Mouse (Mus musculus): Measurements from ENCODE around the gene Hoxb1. TPM values are rescaled to one million over a fixed set of nuclear protein-coding genes. Genes with fewer than 3 reads are reported as not detected.

Hoxb1 gene
- total and polyA plus RNA-seq, 2 experiments from 2014 or later: not detected

DNA sequence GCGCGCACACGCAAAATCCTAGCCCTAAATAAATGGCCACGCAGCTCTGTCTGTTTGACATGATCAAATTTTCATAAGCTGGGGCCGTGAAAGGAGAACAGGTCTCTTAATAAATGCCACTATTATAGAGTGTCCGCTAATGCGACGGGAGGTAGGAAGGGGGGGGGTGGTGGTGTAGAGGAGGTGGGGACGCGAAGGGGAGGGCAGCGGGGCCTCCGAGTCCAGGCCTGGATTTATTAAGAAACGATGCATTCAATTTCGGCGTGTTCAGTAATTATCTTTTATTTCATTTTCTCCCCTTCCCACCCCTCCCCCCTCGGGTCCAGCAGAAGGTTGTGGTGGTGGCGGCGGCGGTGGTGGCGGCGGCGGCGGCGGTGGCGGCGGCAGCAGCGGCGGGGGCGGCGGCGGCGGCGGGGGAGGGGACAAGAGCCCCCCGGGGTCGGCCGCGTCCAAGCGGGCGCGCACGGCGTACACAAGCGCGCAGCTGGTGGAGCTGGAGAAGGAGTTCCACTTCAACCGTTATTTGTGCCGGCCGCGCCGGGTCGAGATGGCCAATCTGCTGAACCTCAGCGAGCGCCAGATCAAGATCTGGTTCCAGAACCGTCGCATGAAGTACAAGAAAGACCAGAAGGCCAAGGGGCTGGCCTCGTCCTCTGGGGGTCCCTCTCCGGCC, 20.2 kb upstream of the Hoxb1 start:
- DNase-seq: no peak

DNA sequence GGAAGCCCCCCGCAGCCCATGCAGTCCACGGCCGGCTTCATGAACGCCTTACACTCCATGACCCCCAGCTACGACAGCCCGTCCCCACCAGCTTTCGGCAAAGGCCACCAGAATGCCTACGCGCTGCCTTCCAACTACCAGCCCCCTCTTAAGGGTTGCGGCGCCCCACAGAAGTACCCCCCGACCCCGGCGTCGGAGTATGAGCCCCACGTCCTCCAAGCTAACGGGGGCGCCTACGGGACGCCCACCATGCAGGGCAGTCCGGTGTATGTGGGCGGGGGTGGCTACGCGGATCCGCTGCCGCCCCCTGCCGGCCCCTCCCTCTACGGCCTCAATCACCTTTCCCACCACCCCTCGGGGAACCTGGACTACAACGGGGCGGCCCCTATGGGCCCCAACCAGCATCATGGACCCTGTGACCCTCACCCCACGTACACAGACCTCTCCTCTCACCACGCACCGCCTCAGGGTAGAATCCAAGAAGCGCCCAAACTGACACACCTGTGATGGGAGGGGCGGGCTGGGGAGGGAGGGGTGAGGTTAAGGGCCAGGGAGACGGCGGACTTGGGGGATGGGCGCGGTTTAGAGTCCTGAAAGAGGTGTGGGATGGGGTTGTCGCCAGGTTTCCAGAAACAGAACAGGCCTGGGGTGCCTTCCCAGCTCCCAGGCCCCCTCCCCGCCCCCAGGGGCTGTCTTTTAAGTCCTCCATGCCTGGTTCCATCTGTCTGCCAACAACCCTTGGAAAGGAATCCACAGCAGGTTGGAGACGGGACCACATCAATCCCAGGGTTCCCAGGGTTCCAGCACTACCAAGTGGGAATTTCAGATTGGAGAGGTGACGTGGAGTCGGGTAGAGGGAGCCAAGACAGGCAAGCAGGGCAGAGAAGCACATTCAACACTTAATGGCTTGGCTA, 19.4 kb upstream of the Hoxb1 start:
- H3K4me3 ChIP-seq (ENCODE audit: low read depth, low read length): no peak overlapping the region
- H3K27ac ChIP-seq (ENCODE audit: low read depth, low read length): no peak overlapping the region

More for the DNA sequence above, 20.2 kb upstream of the Hoxb1 start:
- H3K4me2 ChIP-seq (ENCODE audit: low read depth): no peak overlapping the region
- WGBS: under 1% methylated on average over 39 of the region's 56 CpGs
- no peak overlapping the region for H3K9ac ChIP-seq
- no peak overlapping the region for H3K4me3 ChIP-seq (ENCODE audit: low read depth, low read length)
- no peaks in the 10 kb centered on the region for H3K36me3 ChIP-seq (ENCODE audit: insufficient read depth)
- H3K27me3 ChIP-seq (ENCODE audit: insufficient read depth, low read length): peaks cover 91% of the 10 kb centered on the region
- no peak for ATAC-seq
- TF ChIP-seq CTCF (IDR thresholded peaks at IDR 0.05; ENCODE audit: low read depth): no peak
- no peaks in the 10 kb centered on the region for H3K9me3 ChIP-seq (ENCODE audit: low read length)
- H3K27ac ChIP-seq (ENCODE audit: low read depth, low read length): no peak overlapping the region
- H3K4me1 ChIP-seq (ENCODE audit: insufficient read depth): no peaks in the 10 kb centered on the region

DNA sequence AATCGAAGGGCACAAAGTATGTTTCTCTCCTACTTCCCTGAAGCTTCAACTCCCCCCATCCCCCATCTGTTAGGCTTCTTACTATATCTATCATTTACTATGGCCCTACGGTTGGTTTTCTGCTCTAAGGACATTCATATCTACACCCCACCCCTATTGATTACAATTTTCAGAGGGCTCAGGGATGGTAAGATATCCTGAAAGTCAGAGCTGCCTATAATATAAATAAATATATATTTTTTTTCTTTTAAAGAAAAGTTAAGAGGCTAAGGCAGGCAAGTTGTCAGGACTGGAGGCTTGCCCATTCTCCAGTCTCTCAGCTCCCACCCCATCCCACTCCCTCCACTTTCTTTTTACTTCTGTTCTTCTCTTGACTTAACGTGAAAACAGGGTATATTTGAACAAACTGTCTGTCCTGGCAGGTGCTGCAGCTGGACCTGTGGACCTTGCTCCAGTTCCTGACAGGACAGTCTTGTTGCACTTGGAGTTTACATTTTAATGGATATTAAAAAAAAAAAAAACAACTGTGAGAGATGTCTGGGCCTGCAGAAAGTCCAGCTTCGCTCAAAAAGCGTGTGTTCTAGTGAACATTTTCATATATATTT, 18.5 kb upstream of the Hoxb1 start:
- WGBS: 9% methylated on average over 5 of the region's 5 CpGs
- Histone ChIP-seq H3K9me3 (ENCODE audit: low read length) (no peaks in the 10 kb centered on the region), H3K4me1 (ENCODE audit: insufficient read depth) (no peaks in the 10 kb centered on the region), H3K27me3 (ENCODE audit: insufficient read depth, low read length) (peaks cover 95% of the 10 kb centered on the region), H3K4me3 (ENCODE audit: low read depth, low read length) (no peak overlapping the region), H3K9ac (no peak overlapping the region), H3K4me2 (ENCODE audit: low read depth) (no peak overlapping the region), H3K27ac (ENCODE audit: low read depth, low read length) (no peak overlapping the region), H3K36me3 (ENCODE audit: insufficient read depth) (no peaks in the 10 kb centered on the region)
- TF ChIP-seq CTCF (IDR thresholded peaks at IDR 0.05; ENCODE audit: low read depth): no peak
- DNase-seq: no peak
- ATAC-seq: no peak

More for the DNA sequence above, 19.4 kb upstream of the Hoxb1 start:
- H3K36me3 ChIP-seq (ENCODE audit: insufficient read depth): no peaks in the 10 kb centered on the region
- 3% methylated on average over 44 of the region's 45 CpGs for WGBS
- DNase-seq (no peak), ATAC-seq (no peak)
- TF ChIP-seq CTCF (IDR thresholded peaks at IDR 0.05; ENCODE audit: low read depth): no peak
- no peaks in the 10 kb centered on the region for H3K4me1 ChIP-seq (ENCODE audit: insufficient read depth)
- H3K9ac ChIP-seq: no peak overlapping the region
- H3K9me3 ChIP-seq (ENCODE audit: low read length): no peaks in the 10 kb centered on the region
- H3K4me2 ChIP-seq (ENCODE audit: low read depth): no peak overlapping the region
- H3K27me3 ChIP-seq (ENCODE audit: insufficient read depth, low read length): peaks cover 94% of the 10 kb centered on the region

DNA sequence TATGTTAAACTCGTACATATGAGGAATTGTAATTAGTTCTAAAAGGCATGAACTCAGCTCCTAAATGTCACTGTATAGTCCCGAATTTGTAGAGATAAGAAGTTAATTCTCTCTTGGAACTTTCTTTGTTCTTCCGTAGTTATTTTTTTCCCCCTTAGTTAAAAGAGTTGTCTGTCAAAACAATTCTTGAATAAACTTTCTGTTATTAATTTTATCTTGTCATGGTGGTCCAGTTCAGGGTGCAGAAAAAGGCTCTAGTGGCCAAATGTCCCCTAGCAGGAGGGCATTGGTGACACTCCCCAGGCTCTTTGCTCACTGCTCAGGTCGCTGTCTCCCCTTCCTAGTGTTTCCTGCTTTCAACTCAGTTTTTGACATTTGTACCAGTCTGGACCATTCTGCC, 17.8 kb upstream of the Hoxb1 start:
- no peak for TF ChIP-seq CTCF (IDR thresholded peaks at IDR 0.05; ENCODE audit: low read depth)
- no peak overlapping the region for H3K4me2 ChIP-seq (ENCODE audit: low read depth)
- H3K4me3 ChIP-seq (ENCODE audit: low read depth, low read length): no peak overlapping the region
- DNase-seq (no peak), ATAC-seq (no peak)
- H3K4me1 ChIP-seq (ENCODE audit: insufficient read depth): no peaks in the 10 kb centered on the region
- peaks cover 95% of the 10 kb centered on the region for H3K27me3 ChIP-seq (ENCODE audit: insufficient read depth, low read length)
- WGBS: 6% methylated on average over 4 of the region's 4 CpGs
- no peak overlapping the region for H3K9ac ChIP-seq
- H3K36me3 ChIP-seq (ENCODE audit: insufficient read depth): no peaks in the 10 kb centered on the region
- no peak overlapping the region for H3K27ac ChIP-seq (ENCODE audit: low read depth, low read length)
- no peaks in the 10 kb centered on the region for H3K9me3 ChIP-seq (ENCODE audit: low read length)

DNA sequence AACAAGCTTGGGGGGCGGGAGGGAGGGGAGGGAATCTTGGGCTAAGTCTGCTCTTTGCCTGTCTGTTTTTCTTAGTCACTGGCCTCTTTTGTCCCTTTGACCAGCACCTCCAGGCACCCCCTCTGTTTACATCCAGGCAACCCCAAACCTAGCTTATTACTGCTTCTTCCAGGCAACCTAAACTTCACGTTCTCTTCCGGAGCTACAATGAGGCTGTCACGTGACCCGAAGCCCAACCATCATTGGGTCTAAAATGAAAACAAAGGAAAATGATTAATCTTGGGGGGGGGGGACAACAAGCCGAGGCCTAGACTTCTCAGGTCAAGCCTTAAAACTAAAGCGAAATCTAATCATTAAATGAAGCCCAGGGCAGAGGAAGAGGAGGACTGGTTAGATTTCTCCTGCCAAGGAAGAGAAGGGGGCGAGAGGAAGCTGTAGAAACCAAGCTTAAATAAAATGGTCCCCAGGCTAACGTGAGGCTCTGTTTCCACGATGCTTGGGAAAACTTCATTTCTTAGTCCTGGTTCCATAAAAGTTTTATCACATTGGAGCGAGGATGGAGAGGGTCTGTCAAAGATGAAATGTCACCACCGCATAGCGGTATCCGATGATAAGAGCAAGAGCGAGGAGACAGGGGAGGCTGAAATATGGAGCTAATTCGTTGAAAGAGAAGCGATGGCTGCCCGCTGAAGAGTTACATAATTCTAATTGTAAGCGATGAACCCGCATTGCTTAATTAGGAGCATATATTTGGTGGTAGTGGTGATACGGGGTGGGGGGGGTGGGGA, 17.2 kb upstream of the Hoxb1 start:
- Histone ChIP-seq H3K4me2 (ENCODE audit: low read depth) (no peak overlapping the region), H3K27me3 (ENCODE audit: insufficient read depth, low read length) (peaks cover 97% of the 10 kb centered on the region), H3K4me1 (ENCODE audit: insufficient read depth) (no peaks in the 10 kb centered on the region), H3K4me3 (ENCODE audit: low read depth, low read length) (no peak overlapping the region), H3K9ac (no peak overlapping the region), H3K27ac (ENCODE audit: low read depth, low read length) (no peak overlapping the region), H3K36me3 (ENCODE audit: insufficient read depth) (no peaks in the 10 kb centered on the region), H3K9me3 (ENCODE audit: low read length) (no peaks in the 10 kb centered on the region)
- WGBS: 2% methylated on average over 21 of the region's 21 CpGs
- TF ChIP-seq CTCF (IDR thresholded peaks at IDR 0.05; ENCODE audit: low read depth): no peak
- ATAC-seq (no peak), DNase-seq (no peak)

DNA sequence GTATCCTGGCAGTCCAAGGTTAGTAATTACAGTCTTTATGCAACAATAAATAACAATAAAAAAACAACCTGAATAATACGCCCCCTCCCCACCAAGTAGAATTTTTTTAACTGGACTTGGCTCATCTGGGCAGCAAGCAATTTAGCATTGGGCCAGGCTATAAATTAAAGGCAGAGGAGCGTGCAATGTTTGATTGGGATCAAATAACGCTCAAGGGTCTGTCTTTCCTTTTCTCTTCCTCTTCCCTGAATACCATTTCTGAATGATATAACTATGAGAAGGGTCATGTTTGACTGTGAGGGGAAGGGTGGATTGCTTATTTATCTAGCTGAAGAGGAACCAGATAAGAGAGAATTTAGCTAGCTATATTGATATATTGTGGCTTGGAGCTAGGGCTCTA, 16.6 kb upstream of the Hoxb1 start:
- WGBS: 15% methylated on average over 3 of the region's 3 CpGs
- no peaks in the 10 kb centered on the region for H3K9me3 ChIP-seq (ENCODE audit: low read length)
- TF ChIP-seq CTCF (IDR thresholded peaks at IDR 0.05; ENCODE audit: low read depth): no peak
- no peaks in the 10 kb centered on the region for H3K4me1 ChIP-seq (ENCODE audit: insufficient read depth)
- H3K36me3 ChIP-seq (ENCODE audit: insufficient read depth): no peaks in the 10 kb centered on the region
- H3K9ac ChIP-seq: no peak overlapping the region
- no peak overlapping the region for H3K4me3 ChIP-seq (ENCODE audit: low read depth, low read length)
- H3K4me2 ChIP-seq (ENCODE audit: low read depth): no peak overlapping the region
- ATAC-seq: no peak
- DNase-seq: no peak
- no peak overlapping the region for H3K27ac ChIP-seq (ENCODE audit: low read depth, low read length)
- peaks cover 95% of the 10 kb centered on the region for H3K27me3 ChIP-seq (ENCODE audit: insufficient read depth, low read length)
